Comparison of ENCODE assay signal across 10 mouse cellular contexts in the genomic region with DNA sequence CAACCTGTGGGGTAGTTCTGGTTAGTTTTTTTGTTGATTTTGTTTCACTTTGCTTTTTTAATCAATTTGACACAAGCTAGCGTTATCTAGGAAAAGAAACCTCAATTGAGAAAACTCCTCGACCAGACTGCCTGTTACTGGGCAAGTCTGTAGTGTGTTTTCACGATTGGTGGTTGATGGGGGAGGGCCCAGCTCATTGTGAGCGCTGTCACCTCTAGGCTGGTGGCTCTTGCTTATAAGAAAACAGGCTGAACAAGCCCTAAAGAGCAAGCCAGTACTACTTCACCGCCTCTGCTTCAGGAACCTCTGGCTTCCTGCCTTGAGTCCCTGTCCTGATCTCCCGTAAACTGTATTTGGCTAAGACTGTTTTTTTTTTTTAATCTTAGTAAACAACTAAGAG. TPM values are rescaled to one million over a fixed set of nuclear protein-coding genes. Genes with fewer than 3 reads are reported as not detected.
DNase-seq lines count a peak whose midpoint lies in the region; ATAC-seq and TF ChIP-seq lines count a peak whose summit lies in the region.
"Had no signal": no experiment of that assay in that cellular context is flagged by ENCODE, and none has a peak within 500 bp of the region (broad histone marks: within the 10 kb centered on the region; RNA-seq: fewer than 3 reads in every experiment).

No protein-coding gene starts in this region.

- H3K4me3 ChIP-seq in lung, embryonic 14.5 days (ENCODE audit: low read depth, low read length) = no peak overlapping the region
- H3K4me3 ChIP-seq in lung, adult 2 months (replicated peaks; ENCODE audit: extremely low read depth, low read depth, low read length) = no peak overlapping the region
- H3K4me3 ChIP-seq in stomach, embryonic 15.5 days (replicated peaks) = no peak overlapping the region
- H3K4me3 ChIP-seq: neural tube, embryonic 13.5 days had no signal

- ATAC-seq in lung, embryonic 14.5 days (ENCODE audit: insufficient read depth) = no peak
- ATAC-seq in hematopoietic stem cell, adult 5-6 weeks (replicated peaks in 1 of 2; ENCODE audit: insufficient read depth in 1 of 2, low FRiP score in 2 of 2, low TSS enrichment in 1 of 2, low read depth in 1 of 2, poor library complexity in 2 of 2, severe bottlenecking in 2 of 2) = peak; percentile 51 to 61; a peak in 1 of 4 replicates
- ATAC-seq in stomach, embryonic 15.5 days (ENCODE audit: insufficient read depth, low FRiP score, low read depth) = peak; percentile 60; the same call in 1 of the 2 replicates

- TF ChIP-seq POLR2A in lung, adult 2 months (IDR thresholded peaks at IDR 0.05; ENCODE audit: borderline replicate concordance, extremely low read depth, low read depth, low read length) = no peak

- H3K4me1 ChIP-seq in lung, embryonic 14.5 days (ENCODE audit: insufficient read depth) = no peaks in the 10 kb centered on the region
- H3K4me1 ChIP-seq in lung, adult 2 months (ENCODE audit: control insufficient read depth, insufficient read depth, low read length) = no peaks in the 10 kb centered on the region
- H3K4me1 ChIP-seq in stomach, embryonic 15.5 days = peaks cover 3% of the 10 kb centered on the region; the same call in 1 of the 2 replicates

- H3K27ac ChIP-seq in lung, embryonic 14.5 days (ENCODE audit: low read depth) = 0 out of 2 replicates have a peak overlapping the region, but pooled peaks have one; percentile 18
- H3K27ac ChIP-seq in stomach, embryonic 15.5 days = no peak overlapping the region
- H3K27ac ChIP-seq: neural tube, embryonic 13.5 days had no signal

- H3K9me3 ChIP-seq in lung, embryonic 14.5 days (ENCODE audit: low read depth, low read length) = no peaks in the 10 kb centered on the region
- no peaks in the 10 kb centered on the region for H3K9me3 ChIP-seq in stomach, embryonic 15.5 days
- H3K9me3 ChIP-seq: neural tube, embryonic 13.5 days had no signal

- H3K27me3 ChIP-seq in lung, embryonic 14.5 days (ENCODE audit: insufficient read depth, low read length) = no peaks in the 10 kb centered on the region
- no peaks in the 10 kb centered on the region for H3K27me3 ChIP-seq in stomach, embryonic 15.5 days (replicated peaks)
- H3K27me3 ChIP-seq: neural tube, embryonic 13.5 days had no signal

- DNase-seq in lung, embryonic 14.5 days = no peak
- DNase-seq in lung, adult 2 months = no peak
- DNase-seq in embryo, embryonic 10.5 days (ENCODE audit: low spot score) = peak; percentile 65
- no peak for DNase-seq in spleen, postnatal 36 days (ENCODE audit: low spot score in 2 of 2)
- DNase-seq in adrenal gland, postnatal 4 days (ENCODE audit: low spot score in 2 of 2) = no peak
- DNase-seq: cerebellum, adult 9-10 months; right cerebral cortex, postnatal 25 days had no signal

- no peak overlapping the region for H3K9ac ChIP-seq in lung, embryonic 14.5 days
- no peak overlapping the region for H3K9ac ChIP-seq in stomach, embryonic 15.5 days
- H3K9ac ChIP-seq: neural tube, embryonic 13.5 days had no signal

- TF ChIP-seq CTCF in lung, embryonic 14.5 days (IDR thresholded peaks at IDR 0.05; ENCODE audit: low read depth) = no peak
- no peak for TF ChIP-seq CTCF in lung, adult 2 months (IDR thresholded peaks at IDR 0.05; ENCODE audit: insufficient read depth, low read length)

- H3K36me3 ChIP-seq in lung, embryonic 14.5 days (ENCODE audit: insufficient read depth) = no peaks in the 10 kb centered on the region
- H3K36me3 ChIP-seq in stomach, embryonic 15.5 days = no peaks in the 10 kb centered on the region
- H3K36me3 ChIP-seq: neural tube, embryonic 13.5 days had no signal

- H3K4me2 ChIP-seq in lung, embryonic 14.5 days = no peak overlapping the region
- no peak overlapping the region for H3K4me2 ChIP-seq in stomach, embryonic 15.5 days
- H3K4me2 ChIP-seq: neural tube, embryonic 13.5 days had no signal

- WGBS in lung, embryonic 14.5 days = 16% methylated on average over 6 of the region's 6 CpGs
- WGBS in lung, adult 2 months = 19% methylated on average over 6 of the region's 6 CpGs
- WGBS in stomach, embryonic 15.5 days = 23% methylated on average over 6 of the region's 6 CpGs

RNA-seq across cellular contexts. Expression of a gene that starts 40.7 kb away (rescaled TPM):
- 0.37 TPM in 1 of 2 replicates, not detected in the other for polyA plus RNA-seq in lung, embryonic 14.5 days (2014; fragmentation: Nextera tagmentation; extraction: Ambion mirVana)
- polyA plus RNA-seq in lung, adult 2 months (2012; rRNA removed) = 0.18 TPM in 1 of 2 replicates, not detected in the other
- not detected in 2 replicates for total RNA-seq in hematopoietic stem cell, adult 5-6 weeks (2017)
- 10.1 and 21.7 TPM in 2 replicates for polyA plus RNA-seq in stomach, embryonic 15.5 days (2015; fragmentation: Nextera tagmentation; extraction: Ambion mirVana)
- total RNA-seq in adrenal gland, postnatal 4 days (2021) = 10 to 100 TPM; 42.2 to 83.6 TPM
